Mouse (Mus musculus): ENCODE data around the gene Gabrr2. TPM values are rescaled to one million over a fixed set of nuclear protein-coding genes. Genes with fewer than 3 reads are reported as not detected.
"Not testable (repeated sequence)": the region's sequence is repeated elsewhere in the genome, so short reads cannot be mapped to it uniquely, and the experiment has no call there.

Gene Gabrr2
- polyA plus RNA-seq, 1 experiment = 0.42 TPM

GRCm38 (mm10) chr4:33068894-33069293 lies 6.1 kb downstream of the Gabrr2 start:
- DNase-seq (ENCODE audit: extremely low spot score in 1 of 2, low spot score in 1 of 2) = peak in 1 of 2 experiments; percentile 67

GRCm38 (mm10) chr4:33070326-33070725 lies 7.5 kb downstream of the Gabrr2 start:
- no peak for DNase-seq (ENCODE audit: extremely low spot score in 1 of 2, low spot score in 1 of 2)

GRCm38 (mm10) chr4:33071337-33071736 lies 8.5 kb downstream of the Gabrr2 start:
- no peak for DNase-seq (ENCODE audit: extremely low spot score in 1 of 2, low spot score in 1 of 2)

GRCm38 (mm10) chr4:33072526-33073161 lies 9.8 kb downstream of the Gabrr2 start:
- no peak for DNase-seq (ENCODE audit: extremely low spot score in 1 of 2, low spot score in 1 of 2)

- DNase-seq (ENCODE audit: extremely low spot score in 1 of 2, low spot score in 1 of 2) = no peak
These were observed 11.6 kb downstream of the Gabrr2 start for GRCm38 (mm10) chr4:33074406-33074805.

GRCm38 (mm10) chr4:33074851-33075250 lies 12.1 kb downstream of the Gabrr2 start:
- DNase-seq (ENCODE audit: extremely low spot score in 1 of 2, low spot score in 1 of 2) = no peak

- no peak for DNase-seq (ENCODE audit: extremely low spot score in 1 of 2, low spot score in 1 of 2)
These were observed 13.2 kb downstream of the Gabrr2 start for GRCm38 (mm10) chr4:33075776-33076524.

GRCm38 (mm10) chr4:33077161-33077560 lies 14.4 kb downstream of the Gabrr2 start:
- no peak for DNase-seq (ENCODE audit: extremely low spot score in 1 of 2, low spot score in 1 of 2)

GRCm38 (mm10) chr4:33077724-33078123 lies 14.9 kb downstream of the Gabrr2 start:
- no peak for DNase-seq (ENCODE audit: extremely low spot score in 1 of 2, low spot score in 1 of 2)

- no peak for DNase-seq (ENCODE audit: extremely low spot score in 1 of 2, low spot score in 1 of 2)
These were observed 15.7 kb downstream of the Gabrr2 start for GRCm38 (mm10) chr4:33078492-33078891.

GRCm38 (mm10) chr4:33099118-33099694 lies 36.4 kb downstream of the Gabrr2 start:
- DNase-seq (ENCODE audit: extremely low spot score in 1 of 2, low spot score in 1 of 2) = no peak

- DNase-seq (ENCODE audit: extremely low spot score in 1 of 2, low spot score in 1 of 2) = no peak
These were observed 47.1 kb downstream of the Gabrr2 start for GRCm38 (mm10) chr4:33109720-33110458.

- no peak for DNase-seq (ENCODE audit: extremely low spot score in 1 of 2, low spot score in 1 of 2)
These were observed 48.0 kb downstream of the Gabrr2 start for GRCm38 (mm10) chr4:33110845-33111244.

GRCm38 (mm10) chr4:33111358-33111757 lies 48.6 kb downstream of the Gabrr2 start:
- DNase-seq (ENCODE audit: extremely low spot score in 1 of 2, low spot score in 1 of 2) = no peak

- DNase-seq (ENCODE audit: extremely low spot score in 1 of 2, low spot score in 1 of 2) = not testable (repeated sequence)
These were observed 50.1 kb downstream of the Gabrr2 start for GRCm38 (mm10) chr4:33112866-33113265.

- DNase-seq (ENCODE audit: extremely low spot score in 1 of 2, low spot score in 1 of 2) = peak; percentile 55 to 96
These were observed 56.3 kb downstream of the Gabrr2 start for GRCm38 (mm10) chr4:33119118-33119517.

GRCm38 (mm10) chr4:33124493-33124892 lies 61.7 kb downstream of the Gabrr2 start:
- peak in 1 of 2 experiments; percentile 69 for DNase-seq (ENCODE audit: extremely low spot score in 1 of 2, low spot score in 1 of 2)

- peak in 1 of 2 experiments; percentile 12 for DNase-seq (ENCODE audit: extremely low spot score in 1 of 2, low spot score in 1 of 2)
These were observed 62.7 kb downstream of the Gabrr2 start for GRCm38 (mm10) chr4:33125409-33126084.

GRCm38 (mm10) chr4:33132221-33132620 lies 69.4 kb downstream of the Gabrr2 start, which contains the start of gene Gabrr1:
Gabrr1 (plus strand) TSS chr4:33132521.
- DNase-seq (ENCODE audit: extremely low spot score in 1 of 2, low spot score in 1 of 2) = no peak
